Mouse (Mus musculus) telencephalon, adult 2 months (tissue): ENCODE results near the gene Slc6a6.

Source experiments
- DNase-seq: peaks from one replicate; pipeline ENCODE4 v3.0.0-alpha.2; 2011; ENCODE audit warnings: low read depth, low spot score

Gene Slc6a6

DNA sequence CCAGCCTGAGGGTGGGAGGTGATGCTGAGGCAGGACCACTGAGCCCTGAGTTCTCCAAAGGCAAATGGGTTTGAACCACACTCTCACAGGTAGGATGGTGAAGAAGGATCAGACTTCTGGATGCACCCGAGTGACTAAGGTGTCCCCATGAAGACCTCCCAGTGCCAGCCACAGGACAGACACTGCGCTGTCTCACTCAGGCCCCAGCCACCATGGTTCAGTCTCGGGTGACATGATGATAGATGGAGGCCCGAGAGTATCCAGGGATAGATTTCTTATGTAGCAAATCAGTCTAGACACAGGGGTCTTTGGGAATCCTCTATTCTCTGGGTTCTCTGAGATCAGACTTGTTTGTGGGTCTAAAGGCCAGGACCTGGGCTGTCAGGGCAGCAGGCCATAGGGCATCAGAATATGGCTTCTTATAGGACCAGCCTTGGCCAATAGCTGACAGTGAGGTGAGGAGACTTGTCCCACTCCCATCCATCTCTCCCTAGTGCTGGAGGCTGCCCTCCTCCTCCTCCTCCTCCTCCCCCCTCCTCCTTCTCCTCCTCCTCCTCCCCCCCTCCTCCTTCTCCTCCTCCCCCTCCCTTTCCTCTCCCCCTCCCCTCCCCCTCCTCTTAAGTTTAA, 36.8 kb downstream of the Slc6a6 start:
- DNase-seq: no peak

DNA sequence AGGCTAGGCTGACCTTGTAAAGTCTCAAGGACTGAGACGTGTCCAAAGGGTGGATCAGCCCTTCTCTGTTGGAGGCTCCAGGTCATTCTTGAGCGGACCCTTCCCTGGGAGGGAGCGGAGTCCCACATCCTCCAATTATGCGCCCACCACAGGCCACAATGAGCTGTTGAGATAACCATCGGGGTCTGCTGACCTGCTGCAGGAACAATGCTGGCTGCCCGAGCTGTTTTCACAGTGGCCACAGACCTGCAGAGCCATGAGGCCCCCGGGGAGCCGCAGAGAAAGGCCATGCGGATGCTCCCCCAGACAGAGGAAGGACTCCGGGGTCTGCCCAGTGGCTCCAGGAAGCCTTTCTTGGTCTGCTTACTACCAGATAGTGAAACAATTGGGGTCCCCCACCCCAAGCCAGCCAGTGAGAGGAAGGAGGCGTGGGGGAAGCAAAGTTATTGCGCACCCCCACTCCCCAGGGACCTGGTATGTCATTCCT, 37.4 kb downstream of the Slc6a6 start:
- no peak for DNase-seq

DNA sequence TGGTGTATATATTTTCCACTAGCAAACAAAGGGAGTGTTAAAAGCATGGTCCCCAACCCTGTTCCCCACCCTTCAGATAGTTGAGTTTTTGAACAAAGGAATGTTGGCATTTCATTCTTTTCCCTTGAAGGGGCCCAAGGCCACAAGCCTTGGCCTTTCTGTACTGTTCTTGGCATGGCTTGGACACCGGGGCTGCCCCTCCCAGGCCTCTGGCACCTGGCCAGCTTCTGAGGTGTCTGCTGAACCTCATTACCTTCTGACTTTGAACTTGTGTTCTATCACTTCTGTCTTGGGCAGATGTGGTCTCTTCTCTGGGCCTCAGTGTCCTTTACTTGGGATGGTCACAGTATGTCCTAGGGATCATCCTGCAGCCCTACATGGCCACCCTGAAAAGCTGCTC, 43.5 kb downstream of the Slc6a6 start:
- DNase-seq: no peak

DNA sequence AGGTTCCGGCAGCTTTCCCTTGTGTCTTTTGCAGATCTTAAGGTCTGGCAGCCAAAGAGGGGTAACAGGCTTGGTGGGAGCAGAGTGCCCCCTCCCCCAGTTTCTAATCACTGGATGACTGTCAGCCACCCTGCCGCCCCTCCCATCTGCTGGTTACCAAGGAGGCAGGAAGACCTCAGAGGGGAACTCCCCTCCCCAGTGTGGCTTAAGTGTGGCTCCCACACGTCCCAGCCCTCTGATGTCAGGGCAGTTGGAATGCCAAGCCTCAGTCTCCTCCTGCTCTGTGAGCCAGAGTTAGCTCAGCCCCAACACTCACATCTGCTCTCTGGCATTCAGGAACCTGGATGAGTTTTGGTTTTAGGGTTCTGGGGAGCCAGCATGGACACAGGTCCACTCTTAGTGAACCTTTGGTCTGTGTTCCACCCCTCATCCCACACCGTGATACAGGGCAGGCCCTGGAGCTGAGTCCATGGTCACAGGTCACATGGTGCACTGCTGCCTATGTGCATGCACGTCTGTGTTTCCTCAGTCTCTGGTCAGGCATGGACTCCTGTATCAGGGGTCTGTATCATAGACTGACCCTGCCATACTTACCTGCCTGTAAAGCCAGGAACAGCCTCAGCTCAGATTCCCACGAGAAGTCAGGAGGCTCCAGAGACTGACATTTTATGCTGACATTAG, 45.2 kb downstream of the Slc6a6 start:
- DNase-seq: no peak

DNA sequence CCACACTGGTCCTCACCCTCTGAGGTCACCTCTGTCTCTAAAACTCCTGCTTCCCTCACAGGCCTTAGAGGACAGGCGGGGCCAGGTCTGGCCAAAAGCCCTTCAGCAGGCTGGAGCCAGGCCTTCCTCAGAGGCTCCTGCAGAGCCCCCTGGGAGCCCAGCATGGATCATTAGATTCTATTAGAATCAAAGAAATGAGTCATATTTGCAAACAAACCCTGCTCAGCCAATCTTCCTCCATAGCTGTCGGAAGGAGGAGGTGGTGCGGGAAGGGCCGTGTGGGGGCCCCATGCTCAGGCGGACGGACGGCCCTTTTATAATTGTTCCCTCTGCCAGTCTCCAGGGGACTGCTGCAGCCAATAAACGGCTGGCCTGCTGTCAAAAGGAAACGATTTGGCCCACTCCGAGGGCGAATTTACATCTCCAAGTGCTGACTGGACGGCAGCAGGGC, 45.8 kb downstream of the Slc6a6 start:
- DNase-seq: no peak

DNA sequence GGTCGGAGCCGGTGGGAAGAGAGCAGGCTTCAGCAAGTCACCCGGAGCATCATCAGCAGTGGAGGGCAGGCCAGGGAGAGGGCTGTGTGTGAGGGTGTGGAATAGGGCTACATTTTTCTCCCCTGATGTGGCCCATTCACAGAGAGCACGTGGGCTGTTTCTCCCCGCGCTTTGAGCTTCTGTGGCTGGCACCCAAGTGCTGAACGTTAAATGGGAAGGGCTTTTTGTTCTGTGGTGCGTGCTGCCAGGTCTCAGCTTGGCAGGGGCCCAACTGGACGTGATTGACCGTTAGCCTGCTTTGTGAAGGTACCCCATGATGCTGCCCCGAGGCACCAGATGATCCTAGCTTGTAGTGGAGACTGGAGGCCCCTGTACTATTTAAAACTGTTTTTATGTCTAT, 48.3 kb downstream of the Slc6a6 start:
- no peak for DNase-seq

DNA sequence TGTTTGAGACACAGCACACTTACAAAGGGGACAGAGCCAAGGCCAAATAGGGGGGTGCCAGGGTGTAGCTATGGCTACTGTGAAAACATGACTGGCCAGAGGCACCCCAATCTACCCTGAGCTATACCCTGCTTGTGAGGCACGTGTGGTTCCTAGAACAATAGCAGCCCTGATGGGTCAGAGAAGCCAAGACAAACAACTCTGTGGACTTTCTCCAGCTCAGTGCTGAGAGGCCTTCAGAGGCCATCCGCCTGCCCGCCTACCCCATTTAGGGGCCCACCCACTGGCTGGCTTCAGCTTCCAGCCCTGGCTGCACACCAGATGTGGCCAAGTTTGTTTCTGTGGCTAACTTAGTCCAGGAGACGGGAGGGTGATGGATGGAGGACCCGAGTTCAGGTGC, 52.6 kb downstream of the Slc6a6 start:
- DNase-seq: no peak

DNA sequence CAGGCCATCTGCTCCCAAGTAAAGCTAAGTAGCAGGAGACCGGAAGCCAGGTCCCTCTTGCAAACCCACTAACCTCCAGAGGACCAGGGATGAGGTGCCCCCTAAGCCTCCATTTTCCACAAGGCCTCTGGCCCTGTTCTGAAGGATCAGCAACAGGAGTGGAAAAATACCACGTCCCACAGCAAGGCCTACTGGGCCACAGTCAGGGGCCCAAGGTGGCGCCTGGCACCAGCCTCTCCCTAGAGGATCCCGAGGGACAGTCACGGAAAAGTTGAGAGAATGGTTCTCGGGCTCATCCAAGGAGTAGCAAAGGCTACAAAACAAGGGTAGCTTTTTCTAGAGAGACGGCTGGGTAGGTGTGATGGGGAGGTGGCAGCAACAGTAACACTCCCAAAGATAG, 53.6 kb downstream of the Slc6a6 start:
- no peak for DNase-seq

DNA sequence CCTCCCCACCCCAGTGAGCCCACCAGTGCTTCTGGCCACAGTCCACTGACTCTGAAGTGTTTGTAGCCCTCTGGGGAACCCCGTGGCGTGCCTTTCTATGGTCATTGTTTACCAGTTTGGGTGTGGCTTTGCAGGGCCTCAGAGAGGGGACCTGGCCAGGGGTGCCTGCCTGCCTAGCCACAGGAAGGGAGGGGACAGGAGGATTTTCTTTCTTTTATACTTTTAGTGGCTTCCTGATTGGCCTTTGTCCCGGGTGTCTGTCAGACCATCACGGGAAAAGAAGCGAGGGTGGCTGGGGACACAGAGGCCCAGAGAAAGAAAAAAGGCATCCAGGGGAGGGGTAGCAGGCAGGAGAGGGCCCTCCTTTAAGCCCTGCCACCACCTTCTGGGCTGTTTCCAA, 54.2 kb downstream of the Slc6a6 start:
- DNase-seq: no peak

DNA sequence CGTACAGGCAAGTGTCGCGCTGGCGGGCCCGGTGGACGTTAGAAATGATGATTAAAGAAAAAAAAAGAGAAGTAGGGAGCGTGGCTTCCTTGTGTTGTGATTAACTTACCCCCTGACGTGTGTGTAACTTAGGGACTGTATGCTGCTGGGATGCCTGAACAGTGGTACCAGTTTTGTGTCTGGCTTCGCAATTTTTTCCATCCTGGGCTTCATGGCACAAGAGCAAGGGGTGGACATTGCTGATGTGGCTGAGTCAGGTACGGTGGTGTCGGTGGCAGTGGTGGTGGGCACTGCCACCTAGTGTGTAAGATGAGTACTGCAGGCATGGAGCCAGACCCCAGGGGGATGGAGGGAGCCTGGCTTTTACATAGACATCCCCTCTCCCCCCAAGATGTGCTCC, 57.2 kb downstream of the Slc6a6 start:
- no peak for DNase-seq

DNA sequence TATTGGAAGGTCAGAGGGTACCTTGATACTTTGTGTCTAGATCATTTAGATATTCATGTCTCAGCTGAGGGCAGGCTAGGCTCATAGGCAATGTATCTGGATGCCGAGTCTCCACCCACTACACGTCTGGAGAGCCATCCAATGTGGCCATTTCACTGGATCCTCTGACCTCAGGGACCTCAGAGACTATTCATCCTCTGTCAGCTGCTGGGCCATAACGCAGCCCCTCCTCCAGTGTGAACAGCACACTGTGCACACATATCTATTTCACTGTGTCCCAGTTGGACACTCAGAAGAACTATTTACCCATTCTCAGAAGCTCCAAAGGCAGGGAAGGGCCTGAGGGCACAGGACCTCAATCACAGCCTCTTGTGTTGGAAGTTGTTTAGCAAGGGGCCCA, 58.6 kb downstream of the Slc6a6 start:
- DNase-seq: no peak

DNA sequence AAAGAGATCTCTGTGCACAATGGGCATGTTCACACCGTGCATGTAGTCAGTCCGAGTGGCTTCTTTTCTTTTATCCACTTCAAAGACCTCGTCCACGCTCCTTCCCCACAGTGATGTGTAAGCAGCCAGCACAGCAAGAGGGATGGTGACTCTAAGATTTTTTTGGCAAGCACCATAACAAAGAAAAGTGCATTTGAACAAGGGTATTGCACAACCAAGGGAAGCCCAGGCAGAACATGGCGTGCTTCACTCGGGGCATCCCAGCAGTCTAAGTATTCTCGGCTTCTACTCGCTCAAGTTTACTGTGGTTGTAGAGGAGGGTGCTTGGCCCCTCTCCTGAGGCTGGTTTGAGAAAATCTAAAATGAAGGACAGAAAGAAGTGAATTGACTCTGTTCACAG, 59.1 kb downstream of the Slc6a6 start:
- no peak for DNase-seq

DNA sequence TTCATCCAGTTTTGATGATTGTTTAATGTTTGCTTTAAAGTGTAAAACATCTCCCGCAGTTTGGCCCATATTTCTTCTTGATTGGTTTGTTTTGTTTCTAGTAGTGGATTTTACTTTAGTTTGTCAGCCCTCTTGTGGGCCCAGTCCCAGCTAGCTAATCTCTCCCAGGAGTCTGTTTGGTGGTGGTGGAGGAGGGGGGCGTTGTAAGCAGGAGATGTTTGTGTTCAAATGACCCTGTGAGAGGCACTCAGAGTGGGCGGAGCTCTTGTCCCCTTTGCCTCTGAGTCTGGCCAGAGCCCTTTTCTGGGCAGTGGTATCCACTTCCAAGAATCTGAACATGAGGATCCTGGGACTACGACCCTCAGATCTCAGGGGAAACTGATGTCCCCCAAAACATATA, 60.0 kb downstream of the Slc6a6 start:
- DNase-seq: no peak

DNA sequence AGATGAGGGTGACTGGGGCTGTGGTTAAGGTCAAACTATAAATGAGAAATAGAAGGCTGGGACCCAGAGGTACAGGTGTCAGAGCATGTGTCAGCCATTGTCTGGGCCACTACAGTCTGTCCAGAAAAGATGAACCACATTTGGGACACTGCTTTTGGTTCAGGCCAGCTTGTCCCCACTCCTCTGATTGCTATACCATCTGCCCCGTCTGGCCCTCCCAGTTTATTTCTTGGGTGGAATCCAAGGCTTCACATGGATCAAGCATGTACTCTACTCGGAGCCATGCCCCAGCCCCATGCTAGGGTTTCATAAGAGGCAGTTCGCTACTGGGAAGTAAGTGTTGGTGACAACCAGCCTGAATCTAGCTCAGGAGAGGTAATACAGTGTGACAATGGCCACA, 61.4 kb downstream of the Slc6a6 start:
- DNase-seq: no peak

DNA sequence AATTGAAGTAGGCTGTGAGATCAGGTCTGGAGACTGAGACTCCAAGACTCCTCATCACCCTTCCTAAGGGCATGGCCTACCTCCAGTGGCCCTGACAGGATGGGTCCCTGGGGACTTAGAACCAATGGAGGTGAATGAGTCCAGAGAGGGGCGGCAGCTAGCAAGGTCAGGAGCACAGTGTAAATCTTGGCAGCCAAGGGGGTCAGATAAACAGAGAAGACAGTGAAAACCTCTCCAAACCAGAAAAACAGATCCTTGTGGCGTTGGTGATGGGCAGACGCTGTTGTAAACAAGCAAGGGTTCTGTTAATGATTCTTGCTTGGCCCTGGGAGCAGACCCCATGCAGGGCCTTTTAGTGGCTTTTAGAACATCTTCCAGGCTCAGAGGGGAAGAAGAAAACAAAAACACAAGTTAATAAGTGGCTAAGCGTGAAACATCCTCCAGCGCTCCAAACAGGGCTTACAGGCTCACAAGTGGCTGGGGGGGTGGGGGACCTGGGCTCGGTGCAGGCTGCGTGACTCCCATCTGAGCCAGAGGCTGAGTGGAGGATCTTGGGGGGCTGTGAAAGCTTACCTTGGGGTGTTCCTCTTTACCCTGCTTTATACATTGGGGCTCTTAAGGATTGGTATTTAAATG, 62.2 kb downstream of the Slc6a6 start:
- DNase-seq: no peak

DNA sequence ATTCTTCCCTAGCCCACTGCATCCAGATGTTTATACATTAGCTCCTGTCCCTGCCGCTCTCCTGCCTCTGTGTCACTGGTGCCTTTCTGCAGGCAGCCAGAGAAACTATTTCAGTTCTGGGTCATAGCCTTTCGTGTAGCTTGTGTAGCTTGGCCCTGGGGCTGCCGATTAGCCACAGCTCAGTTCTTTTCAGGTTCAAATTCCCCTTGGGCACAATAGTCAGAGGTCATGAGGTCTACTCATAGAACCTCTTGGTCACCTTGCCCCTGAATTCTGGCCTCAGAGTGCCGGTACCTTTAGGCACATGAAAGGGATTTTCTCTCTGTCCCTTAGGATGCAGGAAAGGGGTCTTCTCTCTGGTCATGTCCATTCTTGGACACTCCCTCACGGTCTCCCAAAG, 62.9 kb downstream of the Slc6a6 start:
- no peak for DNase-seq

DNA sequence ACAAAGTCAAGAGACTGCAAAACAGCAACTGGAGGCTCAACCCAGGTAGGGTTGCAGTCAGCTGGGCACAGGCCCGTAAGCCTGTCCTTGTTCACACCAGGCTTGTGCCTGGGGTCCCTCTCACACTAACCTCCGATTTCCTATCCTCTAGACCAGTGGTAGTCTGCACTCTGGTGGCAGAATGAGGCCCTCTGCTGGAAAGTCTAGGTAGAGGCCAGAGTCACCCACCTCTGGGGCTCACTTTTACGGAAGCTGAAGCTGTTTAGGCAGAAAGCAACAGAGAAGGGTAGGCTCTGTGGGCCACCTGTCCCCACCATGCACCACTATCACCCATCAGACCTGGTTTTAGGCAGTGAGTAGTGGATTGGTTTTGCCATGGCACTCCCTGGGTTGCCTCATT, 67.1 kb downstream of the Slc6a6 start:
- DNase-seq: no peak

DNA sequence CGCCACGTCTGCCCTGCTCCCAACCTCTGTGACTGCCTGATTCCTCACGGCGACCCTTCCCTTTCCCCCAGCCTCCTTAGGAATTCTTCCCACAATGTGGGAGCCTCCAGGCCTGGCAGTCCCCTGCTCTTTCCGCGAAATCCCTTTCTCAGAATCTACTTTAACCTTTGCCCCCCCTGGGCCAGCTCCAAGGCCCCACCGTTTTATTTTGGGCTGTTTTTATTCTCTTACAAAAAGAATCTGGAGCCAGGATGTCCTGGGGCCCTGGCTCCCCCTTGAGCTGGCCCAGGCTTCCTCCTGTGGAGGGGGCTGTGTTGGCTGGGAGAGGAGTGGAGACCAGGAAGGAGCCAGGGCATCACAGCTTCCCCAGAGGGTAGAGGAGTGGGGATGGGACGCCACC, 69.0 kb downstream of the Slc6a6 start:
- DNase-seq: no peak

DNA sequence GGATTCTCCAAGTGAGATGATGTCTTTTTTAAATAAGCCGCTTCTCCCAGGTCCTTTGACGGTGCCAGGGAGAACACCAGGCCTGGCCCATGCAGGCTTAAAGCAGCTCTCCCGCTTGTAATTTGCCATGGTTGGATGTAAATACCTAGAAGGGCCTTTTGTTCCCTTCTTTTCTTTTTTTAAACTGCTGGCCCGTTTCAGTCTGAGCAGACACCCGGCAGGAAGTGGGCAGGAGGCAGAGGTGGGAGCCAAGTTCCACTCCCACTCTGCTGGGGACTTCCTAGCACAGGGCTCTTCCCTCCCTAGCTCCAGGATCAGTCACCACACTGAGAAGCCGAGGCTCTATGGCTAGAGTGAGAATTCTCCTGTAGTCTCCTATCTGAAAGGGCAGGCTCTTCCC, 70.2 kb downstream of the Slc6a6 start:
- DNase-seq: peak; percentile 76

DNA sequence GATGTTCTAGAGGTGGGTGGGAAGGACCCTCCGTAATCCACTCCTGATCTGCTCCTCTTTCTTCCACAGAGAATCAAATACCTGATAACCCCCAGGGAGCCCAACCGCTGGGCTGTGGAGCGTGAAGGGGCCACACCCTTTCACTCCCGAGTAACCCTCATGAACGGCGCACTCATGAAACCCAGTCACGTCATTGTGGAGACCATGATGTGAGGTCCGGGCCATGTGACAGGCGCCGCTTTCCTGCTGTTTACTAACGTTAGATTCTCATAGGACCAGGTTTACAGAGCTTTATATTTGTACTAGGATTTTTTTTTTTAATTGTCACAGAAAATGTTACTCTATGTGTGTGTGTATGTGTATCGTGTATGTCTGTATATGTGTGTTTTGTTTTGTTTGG, 71.0 kb downstream of the Slc6a6 start:
- no peak for DNase-seq

DNA sequence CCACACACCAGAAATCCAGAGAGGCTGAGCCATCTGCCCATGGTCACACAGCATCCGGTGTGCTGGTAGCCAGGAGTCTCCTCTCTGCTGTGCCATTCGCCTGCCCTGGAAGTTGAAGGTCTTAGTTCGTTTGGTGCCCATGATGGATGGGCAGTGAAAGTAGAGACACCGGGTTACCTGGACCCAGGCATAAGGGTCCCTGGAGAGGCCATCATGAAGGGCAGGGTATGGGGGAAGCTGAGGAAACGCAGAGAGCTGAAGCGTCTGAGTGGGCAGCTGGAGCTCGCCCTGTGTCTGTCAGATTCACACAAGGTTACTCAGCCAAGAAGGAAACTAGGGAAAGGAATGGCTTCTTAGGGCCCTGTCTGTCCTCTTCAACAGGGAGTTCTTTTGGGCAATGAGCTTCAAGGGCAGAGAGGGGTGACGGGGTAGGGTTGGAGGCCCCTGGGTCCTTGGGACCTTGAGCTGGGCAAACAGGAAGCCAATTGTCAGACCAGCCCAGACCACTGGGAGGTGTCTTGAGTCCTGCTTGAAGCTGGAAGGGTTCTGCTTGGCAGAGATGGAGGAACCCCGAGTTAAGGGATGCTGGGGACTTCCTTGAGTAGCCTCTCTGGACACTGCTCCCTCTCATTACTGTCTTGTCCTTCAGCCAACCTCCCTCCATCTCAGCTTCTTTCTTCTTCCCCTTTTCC, 78.3 kb downstream of the Slc6a6 start:
- no peak for DNase-seq

DNA sequence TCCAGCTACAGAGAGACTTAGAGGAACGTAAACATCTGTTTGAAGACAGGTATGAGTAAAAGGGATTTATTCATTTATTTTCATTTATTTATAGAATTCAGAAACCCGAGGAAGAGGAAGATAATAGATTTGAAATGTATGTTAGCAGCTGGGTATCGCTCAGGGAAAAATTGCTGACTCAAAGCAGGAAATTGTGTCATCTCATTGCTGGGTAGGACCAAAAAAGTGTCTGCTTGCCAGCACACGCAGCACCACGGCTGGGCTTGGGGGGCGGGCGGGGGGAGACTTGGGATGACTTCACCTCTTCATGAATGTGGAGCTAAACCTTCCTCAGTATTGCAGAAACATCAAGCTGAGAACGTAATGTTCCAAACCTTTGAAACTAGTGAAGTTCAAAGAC, 83.7 kb downstream of the Slc6a6 start:
- no peak for DNase-seq

DNA sequence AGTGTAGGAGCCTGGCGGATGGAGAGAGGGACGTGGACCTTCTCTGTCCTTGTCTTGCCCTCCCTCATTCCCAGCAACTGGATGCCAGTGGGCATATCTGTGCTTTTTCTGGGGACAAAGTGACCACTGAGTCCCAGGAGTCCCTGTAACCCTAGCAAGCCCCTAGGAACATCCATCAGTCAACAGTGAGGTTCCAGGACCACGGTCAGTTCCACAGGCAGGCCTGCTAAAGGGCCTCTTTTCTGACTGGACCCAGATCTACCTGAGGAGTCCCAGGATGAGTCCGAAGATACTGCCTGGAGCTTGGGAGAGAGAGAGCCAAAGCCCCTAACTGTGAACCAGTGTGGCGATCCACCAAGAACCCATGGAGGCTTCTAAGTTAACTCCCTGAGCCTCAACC, 90.1 kb downstream of the Slc6a6 start:
- no peak for DNase-seq
